Mouse (Mus musculus) heart, postnatal 25 days (tissue): Measurements from ENCODE around the gene Prelid3b. TPM values are rescaled to one million over a fixed set of nuclear protein-coding genes. Genes with fewer than 3 reads are reported as not detected.

Source experiments
- DNase-seq: peaks from one replicate; pipeline ENCODE4 v3.0.0; 2022; ENCODE audit warnings: low spot score
- intact Hi-C: fragments of 180-260 bp; cut with DNase I; formaldehyde crosslinking; loops from one replicate; pipeline ENCODE4 v1.15.1; 2025
- total RNA-seq, 2 experiments: library from RNA; stranded (reverse); gene quantifications; 2 replicates each; pipeline ENCODE4 v1.2.3; 2021

Prelid3b gene
- total RNA-seq, 2 experiments from 2014 or later, result 65.1 to 68.1 TPM

DNA sequence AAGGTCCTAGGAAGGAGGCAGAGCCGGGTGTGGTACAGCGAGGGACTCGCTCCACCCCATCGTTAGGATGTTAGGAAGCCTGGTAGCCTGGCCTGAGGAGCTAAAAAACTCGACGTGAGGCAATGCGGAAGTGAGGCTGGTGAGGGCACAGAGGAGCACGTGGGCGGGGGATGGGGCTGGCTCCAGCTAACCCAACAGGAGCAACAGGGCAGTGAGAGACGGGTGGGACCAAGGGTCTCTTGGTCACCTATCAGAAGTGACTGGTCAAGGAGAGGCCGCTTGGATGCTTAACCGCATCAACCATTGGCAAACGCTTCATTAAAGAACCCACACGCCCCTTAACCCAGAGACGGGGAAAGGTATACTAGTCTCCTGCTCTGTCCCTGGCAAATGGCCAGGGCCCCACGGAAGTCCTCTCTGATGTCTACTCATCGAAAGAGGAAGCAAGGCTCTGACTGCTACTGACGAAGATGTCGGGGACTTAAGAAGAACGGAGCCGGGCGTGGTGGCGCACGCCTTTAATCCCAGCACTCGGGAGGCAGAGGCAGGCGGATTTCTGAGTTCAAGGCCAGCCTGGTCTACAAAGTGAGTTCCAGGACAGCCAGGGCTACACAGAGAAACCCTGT is 36.7 kb downstream of the Prelid3b start:
- DNase-seq, result no peak
- intact Hi-C loops, result no loop called here

DNA sequence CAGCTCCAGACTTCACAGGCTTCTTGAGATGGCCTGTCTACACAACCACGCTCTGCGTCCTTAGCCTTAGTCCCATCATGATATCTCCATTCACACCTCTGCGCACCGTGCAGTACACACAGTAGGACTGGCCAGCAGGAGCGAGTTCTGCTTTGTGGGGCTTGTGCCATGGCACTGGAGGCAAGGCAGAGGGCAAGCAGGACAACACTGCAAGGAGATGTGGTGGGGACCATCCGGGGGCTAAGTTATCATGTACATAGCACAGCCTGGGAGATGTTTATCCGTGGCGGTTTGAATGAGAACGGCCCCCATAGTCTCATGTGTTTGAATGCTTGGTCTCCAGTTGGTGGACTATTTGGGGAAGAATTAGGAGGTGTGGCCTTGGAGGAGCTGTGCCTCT is 37.9 kb downstream of the Prelid3b start:
- no peak for DNase-seq
- intact Hi-C loops, result no loop called here

- intact Hi-C loops, result no loop called here
- no peak for DNase-seq
Measured at GRCm38 (mm10) chr2:174428996-174429591, 43.8 kb downstream of the Prelid3b start.

DNA sequence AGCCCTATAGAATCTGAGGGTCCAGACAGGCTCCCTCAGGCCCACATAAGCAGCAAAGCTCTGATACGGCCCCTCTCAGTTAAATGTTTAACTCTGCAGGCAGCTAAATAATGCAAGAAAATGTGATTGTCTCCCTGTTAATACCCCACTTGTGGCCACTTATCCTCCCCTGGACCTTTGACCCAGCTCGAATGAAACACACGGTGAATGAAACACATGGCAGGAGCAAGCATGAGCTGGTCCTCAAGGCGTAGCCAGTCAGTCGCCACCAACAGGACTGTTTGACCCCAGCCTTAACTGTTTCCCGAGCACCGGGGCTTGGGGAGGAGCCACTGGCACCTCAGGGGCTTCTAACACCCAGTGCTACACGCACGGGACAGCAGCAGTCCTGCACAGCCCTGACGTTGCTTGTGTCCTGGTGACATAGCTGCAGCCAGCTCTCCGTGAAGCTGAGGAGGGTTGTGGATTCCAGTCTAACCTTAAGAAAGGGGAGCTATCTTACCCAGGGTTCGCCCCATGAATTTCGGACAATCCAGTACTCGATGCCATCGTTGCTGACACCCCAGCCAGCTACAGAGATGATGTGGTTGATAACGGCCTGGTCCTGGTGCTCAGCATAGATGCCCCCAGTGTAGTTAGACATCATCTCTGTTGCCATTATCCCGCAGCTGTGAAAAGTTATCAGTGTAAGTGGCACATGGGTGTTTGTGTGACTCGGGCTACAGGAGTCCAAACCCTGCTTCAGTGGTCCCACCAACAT is 44.6 kb downstream of the Prelid3b start:
- intact Hi-C loops, result no loop called here
- no peak for DNase-seq

DNA sequence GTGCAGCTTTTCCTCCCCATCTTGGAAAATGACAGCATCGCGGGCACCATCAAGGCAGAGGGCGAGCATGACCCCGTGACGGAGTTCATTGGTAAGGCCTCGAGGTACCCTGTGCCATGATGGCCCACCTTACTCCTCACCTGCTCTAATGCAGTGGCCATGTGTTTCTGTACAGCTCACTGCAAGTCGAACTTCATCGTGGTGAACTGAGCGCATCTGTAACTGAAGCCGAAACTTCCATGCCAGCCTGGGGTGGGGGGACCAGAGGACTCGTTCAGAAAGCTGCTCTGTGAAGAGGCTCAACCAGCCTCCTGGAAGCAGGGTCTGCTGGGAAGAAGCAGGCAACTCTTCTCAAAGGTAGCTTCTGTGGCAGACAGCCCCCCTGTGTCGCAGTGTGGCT is 46.0 kb downstream of the Prelid3b start:
- intact Hi-C loops, result no loop called here
- DNase-seq, result no peak

- intact Hi-C loops, result no loop called here
- no peak for DNase-seq
Measured at GRCm38 (mm10) chr2:174424301-174425085, 48.4 kb downstream of the Prelid3b start.

DNA sequence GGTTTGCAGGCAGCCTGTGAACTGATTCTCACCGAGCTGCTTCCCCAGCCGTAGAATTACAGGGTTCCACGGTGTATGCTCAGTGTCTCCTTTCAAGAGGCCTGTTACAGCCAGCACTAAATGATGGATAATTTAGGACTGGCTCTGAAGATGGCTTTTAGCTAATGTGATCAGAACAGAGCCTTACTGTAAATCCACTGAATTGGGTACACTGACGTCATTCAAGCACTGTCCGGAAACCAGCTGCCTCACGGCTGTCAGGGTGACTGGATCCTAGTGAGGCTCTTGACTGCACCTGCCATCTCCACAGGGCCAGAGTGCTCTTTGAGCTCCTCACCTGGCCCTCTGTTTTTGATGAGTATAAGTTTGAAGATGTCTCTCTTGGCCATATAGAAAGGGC is 51.8 kb downstream of the Prelid3b start:
- DNase-seq, result no peak
- intact Hi-C loops, result no loop called here

DNA sequence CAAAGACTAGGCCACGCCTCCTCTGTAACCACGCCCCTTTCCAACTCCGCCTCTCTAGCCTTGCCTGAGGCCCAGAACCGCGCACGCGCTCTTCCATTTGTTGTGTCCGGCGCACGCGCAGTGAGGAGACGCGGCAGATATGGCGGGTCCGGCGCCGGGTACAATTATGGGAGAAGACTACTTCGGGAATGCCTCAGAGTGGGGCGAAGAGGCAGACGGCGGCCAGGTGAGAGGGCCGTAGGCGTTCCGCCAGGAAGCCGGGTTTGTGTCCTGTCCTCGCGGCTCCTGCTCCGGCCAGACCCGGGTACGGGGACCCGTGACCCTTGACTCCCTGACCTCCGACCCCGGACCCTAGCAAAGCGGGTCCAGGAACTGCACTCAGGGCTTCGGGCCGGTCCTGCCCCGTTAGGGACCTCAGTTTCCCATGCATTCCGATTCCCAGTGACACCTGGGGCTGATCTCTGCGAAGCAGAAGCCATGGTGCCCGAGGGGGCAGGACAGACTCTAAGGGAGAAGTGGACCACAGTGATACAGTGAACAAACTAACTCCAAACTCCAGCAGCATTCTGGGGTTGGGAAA is 57.1 kb downstream of the Prelid3b start, which contains the start of gene Nelfcd:
TSS of gene Nelfcd (plus strand) at position 74 of the 580 bp plus-strand sequence.
- DNase-seq, result peak; percentile 86
- intact Hi-C loops, result loop anchor here (5.0 kb wide), 2 partner anchors 89 to 256 kb away; no protein-coding TSS in a partner anchor

Other genes starting within 250 kb of the Prelid3b start
- gene Gnas, start 188.8 kb downstream of the Prelid3b start, total RNA-seq, result 1,000 to 10,000 TPM; 1,170 to 1,213 TPM
- gene Gm20721, start 126.4 kb downstream of the Prelid3b start, total RNA-seq, result 1 to 10 TPM; 1.6 to 2.2 TPM
- gene Nelfcd, start 57.3 kb downstream of the Prelid3b start, total RNA-seq, result 10 to 100 TPM; 29.0 to 30.1 TPM
- 10 to 100 TPM; 29.8 to 30.8 TPM for gene Ctsz, start 34.0 kb downstream of the Prelid3b start, total RNA-seq
- gene Tubb1, start 22.4 kb downstream of the Prelid3b start, total RNA-seq, result 1 to 10 TPM; 3.0 to 5.8 TPM
- 1,000 to 10,000 TPM; 1,566 to 1,609 TPM for gene Atp5e, start 9.0 kb downstream of the Prelid3b start, total RNA-seq
- gene Zfp831, start 170.5 kb upstream of the Prelid3b start, total RNA-seq, result under 1 TPM; 0.08 TPM